Mouse (Mus musculus) intestine, embryonic 14.5 days (tissue): ENCODE measurements around the gene Shisal1. TPM values are rescaled to one million over a fixed set of nuclear protein-coding genes. Genes with fewer than 3 reads are reported as not detected.

Experiments
- ATAC-seq: fragments of 200-750 bp; cut with Nextera tagmentation; replicated peaks from 2 replicates; pipeline ENCODE4 v1.8.0; 2017; ENCODE audit warnings: low read depth, moderate number of reproducible peaks, moderate TSS enrichment, moderate library complexity; ENCODE audit not compliant: low FRiP score, low TSS enrichment
- DNase-seq: peaks from one replicate; pipeline ENCODE4 v3.0.0-alpha.2; 2018; ENCODE audit warnings: low spot score
- H3K27ac ChIP-seq: fragments of 300-500 bp; sonication (generic); 2 replicates; pipeline ENCODE4 v1.5.1; 2014; ENCODE audit warnings: low read depth, mild to moderate bottlenecking, control low read depth
- H3K27me3 ChIP-seq: fragments of 300-500 bp; sonication (generic); replicated peaks from 2 replicates; pipeline ENCODE4 v1.6.1; 2014; ENCODE audit warnings: low read length, control low read depth; ENCODE audit not compliant: control insufficient read depth, insufficient read depth
- H3K36me3 ChIP-seq: fragments of 300-500 bp; sonication (generic); 2 replicates; pipeline ENCODE4 v1.6.1; 2014; ENCODE audit warnings: low read length, control low read depth; ENCODE audit not compliant: control insufficient read depth, insufficient read depth
- H3K4me1 ChIP-seq: fragments of 300-500 bp; sonication (generic); replicated peaks from 2 replicates; pipeline ENCODE4 v1.6.1; 2014; ENCODE audit warnings: low read length, control low read depth, mixed read lengths; ENCODE audit not compliant: control insufficient read depth, insufficient read depth
- H3K4me2 ChIP-seq: fragments of 300-500 bp; sonication (generic); 2 replicates; pipeline ENCODE4 v1.6.1; 2014; ENCODE audit warnings: low read length
- H3K4me3 ChIP-seq: fragments of 300-500 bp; sonication (generic); 2 replicates; pipeline ENCODE4 v1.5.1; 2014; ENCODE audit warnings: low read depth, low read length, control low read depth, mixed read lengths
- H3K9ac ChIP-seq: fragments of 300-500 bp; sonication (generic); 2 replicates; pipeline ENCODE4 v1.6.1; 2014; ENCODE audit warnings: mild to moderate bottlenecking, low read length
- H3K9me3 ChIP-seq: fragments of 300-500 bp; sonication (generic); 2 replicates; pipeline ENCODE4 v1.6.1; 2016; ENCODE audit warnings: low read length, control low read depth; ENCODE audit not compliant: control insufficient read depth
- WGBS: fragments of 180-500 bp; shearing (Covaris S2); extraction: QIAGEN DNeasy Blood & Tissue Kit; methylation state at CpG from one replicate; pipeline ENCODE4 v1.1.7; 2014; 5-methylcytosine and 5-hydroxymethylcytosine counted together
- polyA plus RNA-seq: library from polyadenylated mRNA; unstranded; fragments of >200 nt; fragmentation: Nextera tagmentation; extraction: Ambion mirVana; gene quantifications from 2 replicates; pipeline ENCODE4 v1.2.1, GENCODE M21; 2014

The Shisal1 gene
- 1.8 and 2.6 TPM in 2 replicates for polyA plus RNA-seq

DNA sequence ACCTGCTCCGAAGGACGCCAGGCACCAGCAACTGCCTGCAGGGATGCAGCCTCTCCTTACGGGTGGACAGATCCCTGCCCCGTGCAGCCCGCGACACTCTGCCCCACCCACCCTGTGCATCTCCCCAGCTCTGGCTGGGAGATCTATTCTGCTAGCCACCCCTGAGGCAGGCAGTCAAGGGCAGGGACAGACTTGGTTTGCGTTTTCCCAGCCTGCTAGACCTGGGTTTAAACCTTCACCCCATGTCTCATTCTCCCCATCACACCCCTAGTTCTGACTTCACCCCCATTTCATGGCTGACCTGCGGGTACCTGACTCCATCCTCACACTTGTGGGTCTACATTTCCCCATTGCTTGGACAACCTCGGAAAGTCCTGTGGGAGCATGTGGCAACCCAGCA lies at the start of gene Shisal1:
Gene Shisal1, minus strand, starts transcription at position 101 of the 400 bp plus-strand sequence.
- no peaks in the 10 kb centered on the region for H3K9me3 ChIP-seq
- no peak for ATAC-seq
- H3K27me3 ChIP-seq, result peaks cover 45% of the 10 kb centered on the region
- H3K36me3 ChIP-seq, result no peaks in the 10 kb centered on the region
- WGBS, result 16% methylated on average over 9 of the region's 9 CpGs
- peak within 1 kb of the TSS; percentile 44 for H3K9ac ChIP-seq
- H3K27ac ChIP-seq, result no peak within 1 kb of the TSS
- DNase-seq, result no peak
- peak within 1 kb of the TSS; percentile 73 for H3K4me2 ChIP-seq
- peak within 1 kb of the TSS; percentile 46 for H3K4me3 ChIP-seq
- H3K4me1 ChIP-seq, result peaks cover 17% of the 10 kb centered on the region; the same call in 1 of the 2 replicates

DNA sequence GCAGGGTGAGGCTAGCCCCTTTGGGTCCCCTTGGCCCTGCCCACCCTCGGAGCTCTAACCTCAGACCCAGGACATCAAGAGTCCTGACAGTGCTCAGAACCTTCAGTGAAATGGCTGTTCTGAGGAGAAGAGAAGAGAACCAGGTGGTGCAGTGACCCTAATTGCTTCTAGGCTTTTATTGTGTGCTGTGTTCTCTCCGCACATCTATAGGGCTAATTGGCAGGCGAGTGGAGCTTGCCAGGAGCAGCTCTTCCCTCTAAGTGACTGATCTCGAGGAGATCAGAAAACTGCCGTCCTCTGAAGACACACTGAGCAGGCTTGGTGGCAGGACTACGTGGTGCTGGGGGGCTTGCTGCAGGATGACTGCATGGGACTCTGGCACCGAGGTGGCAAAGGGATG lies 43.6 kb upstream of the Shisal1 start:
- Histone ChIP-seq H3K9ac (no peak overlapping the region), H3K9me3 (no peaks in the 10 kb centered on the region), H3K4me3 (no peak overlapping the region), H3K36me3 (no peaks in the 10 kb centered on the region), H3K4me2 (no peak overlapping the region), H3K27ac (no peak overlapping the region), H3K4me1 (no peaks in the 10 kb centered on the region), H3K27me3 (no peaks in the 10 kb centered on the region)
- ATAC-seq, result no peak
- no peak for DNase-seq
- WGBS, result 53% methylated on average over 7 of the region's 7 CpGs

DNA sequence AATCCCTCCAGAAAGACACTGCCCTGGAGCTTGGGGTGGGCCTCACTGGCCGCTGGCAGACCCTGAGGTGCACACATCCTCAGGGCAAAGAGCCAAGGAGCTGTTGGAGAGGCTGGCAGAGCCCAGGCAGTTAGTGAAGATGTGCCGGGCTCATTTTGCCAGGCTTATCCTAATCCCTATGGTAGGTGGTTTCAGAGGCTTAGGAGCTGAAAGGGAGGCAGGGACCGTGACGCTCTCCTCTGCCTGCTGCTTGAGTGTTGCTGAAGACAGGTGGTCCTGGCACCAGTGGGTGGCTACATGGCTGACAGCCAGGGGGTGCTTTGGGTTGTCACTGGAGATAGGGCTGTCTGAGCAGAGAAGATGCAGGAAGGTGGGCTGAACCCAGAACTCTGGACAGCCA lies 37.4 kb upstream of the Shisal1 start:
- H3K4me1 ChIP-seq, result no peaks in the 10 kb centered on the region
- no peak for ATAC-seq
- no peak overlapping the region for H3K27ac ChIP-seq

DNA sequence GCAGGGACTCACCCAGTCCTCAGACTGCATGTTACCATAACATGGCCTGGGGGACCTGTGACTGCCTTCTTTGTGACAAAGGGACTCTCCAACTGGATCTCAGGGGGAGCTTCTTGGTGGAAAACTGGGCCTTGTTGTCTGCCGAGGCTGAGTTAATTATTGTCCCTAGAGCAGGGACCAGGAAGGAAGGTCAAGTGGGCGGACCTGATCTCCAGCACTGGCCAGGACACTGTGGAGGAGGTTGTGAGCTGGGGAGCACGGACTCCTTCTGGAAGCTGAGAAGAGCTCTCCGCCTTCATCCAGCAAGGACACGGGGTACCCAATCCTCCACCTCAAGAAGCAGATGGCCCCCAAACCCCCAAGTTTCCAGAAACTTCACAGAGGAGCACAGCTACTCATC lies 36.7 kb upstream of the Shisal1 start:
- Histone ChIP-seq H3K4me3 (no peak overlapping the region), H3K27me3 (no peaks in the 10 kb centered on the region), H3K9ac (no peak overlapping the region), H3K36me3 (no peaks in the 10 kb centered on the region), H3K9me3 (no peaks in the 10 kb centered on the region), H3K4me1 (no peaks in the 10 kb centered on the region), H3K4me2 (no peak overlapping the region), H3K27ac (no peak overlapping the region)
- no peak for ATAC-seq
- WGBS, result 52% methylated on average over 5 of the region's 5 CpGs
- no peak for DNase-seq

More for the DNA sequence above, 37.4 kb upstream of the Shisal1 start:
- Histone ChIP-seq H3K4me3 (no peak overlapping the region), H3K27me3 (no peaks in the 10 kb centered on the region), H3K4me2 (no peak overlapping the region), H3K9ac (no peak overlapping the region), H3K9me3 (no peaks in the 10 kb centered on the region), H3K36me3 (no peaks in the 10 kb centered on the region)
- no peak for DNase-seq
- WGBS, result 70% methylated on average over 4 of the region's 4 CpGs

DNA sequence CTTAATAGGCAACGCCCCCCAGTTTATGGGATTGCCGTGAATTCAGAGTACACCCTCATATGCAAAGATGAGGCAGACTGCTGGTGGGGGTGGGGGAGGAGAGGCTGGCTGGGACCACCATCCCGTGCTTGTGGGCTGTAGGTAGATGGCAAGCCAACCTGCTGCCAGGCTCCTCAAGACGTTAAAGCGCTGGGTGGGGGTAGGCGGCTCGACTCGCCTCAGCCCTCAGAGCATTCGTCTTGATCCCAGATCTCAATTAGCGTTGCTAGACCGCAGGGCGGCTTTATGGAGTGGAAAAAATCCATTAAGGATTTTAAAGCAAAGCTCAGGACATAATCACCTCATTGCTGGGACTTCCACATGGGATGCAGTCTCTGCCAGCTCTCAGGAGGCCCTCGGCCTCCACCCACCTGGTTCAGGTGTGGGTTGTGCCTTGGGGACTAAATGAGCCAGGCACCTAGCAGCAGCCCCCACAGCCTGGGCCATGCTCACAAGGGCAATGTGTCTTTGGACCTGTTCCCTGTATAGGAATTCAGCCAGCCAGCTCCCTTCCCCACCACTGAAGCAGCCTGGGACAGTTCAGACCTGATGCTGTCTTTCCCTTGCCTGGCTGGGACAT lies 34.5 kb upstream of the Shisal1 start:
- no peak for ATAC-seq
- no peak for DNase-seq

DNA sequence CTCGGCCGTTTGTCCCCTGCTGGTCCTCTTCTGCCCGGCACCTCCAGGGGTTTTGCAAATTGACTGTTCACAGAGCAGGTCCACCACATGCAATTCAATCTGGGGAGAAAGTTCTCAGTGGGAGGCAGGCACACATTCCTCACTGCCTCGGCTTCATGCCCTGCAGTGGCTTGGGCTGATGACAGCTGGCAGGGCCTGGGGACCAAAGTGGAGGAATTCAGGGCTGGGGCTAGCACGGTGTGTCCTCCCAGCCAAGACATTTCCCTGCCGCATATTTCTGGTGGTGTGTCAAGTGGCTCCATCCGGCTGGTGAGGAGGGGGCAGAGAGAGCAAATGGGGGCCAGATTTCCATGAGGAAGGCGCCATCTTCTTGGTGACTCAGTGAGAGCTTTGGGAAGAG lies 22.5 kb upstream of the Shisal1 start:
- peaks cover 11% of the 10 kb centered on the region; the same call in 1 of the 2 replicates for H3K4me1 ChIP-seq
- no peaks in the 10 kb centered on the region for H3K9me3 ChIP-seq
- no peak overlapping the region for H3K4me2 ChIP-seq
- H3K36me3 ChIP-seq, result no peaks in the 10 kb centered on the region
- no peak overlapping the region for H3K9ac ChIP-seq
- ATAC-seq, result no peak
- no peak for DNase-seq
- WGBS, result 39% methylated on average over 8 of the region's 8 CpGs
- no peak overlapping the region for H3K4me3 ChIP-seq
- H3K27ac ChIP-seq, result no peak overlapping the region
- H3K27me3 ChIP-seq, result no peaks in the 10 kb centered on the region

More for the DNA sequence above, 34.5 kb upstream of the Shisal1 start:
- H3K9me3 ChIP-seq, result no peaks in the 10 kb centered on the region
- H3K36me3 ChIP-seq, result no peaks in the 10 kb centered on the region
- no peaks in the 10 kb centered on the region for H3K4me1 ChIP-seq
- H3K27ac ChIP-seq, result no peak overlapping the region
- no peaks in the 10 kb centered on the region for H3K27me3 ChIP-seq
- WGBS, result 70% methylated on average over 13 of the region's 13 CpGs
- no peak overlapping the region for H3K9ac ChIP-seq
- no peak overlapping the region for H3K4me3 ChIP-seq
- H3K4me2 ChIP-seq, result no peak overlapping the region

DNA sequence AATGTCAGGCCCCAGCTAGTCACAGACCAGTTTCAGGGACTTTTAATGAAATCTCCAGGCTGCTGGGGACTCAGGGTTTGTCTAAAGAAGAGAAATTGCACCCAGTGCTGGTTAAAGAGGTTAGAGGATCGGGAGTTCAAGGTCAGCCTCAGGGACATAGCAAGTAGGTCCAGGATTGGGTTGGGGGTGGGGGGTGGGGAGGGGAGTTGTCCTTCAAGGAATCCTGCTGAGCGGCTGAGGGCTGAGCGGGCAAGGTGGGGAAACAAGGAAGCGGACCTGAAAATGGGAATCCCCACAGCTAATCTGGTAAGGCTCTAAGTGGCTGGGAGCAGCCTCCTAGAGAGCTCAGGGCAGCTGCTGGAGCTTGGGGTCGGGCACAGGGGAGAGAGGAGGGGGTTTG lies 20.9 kb upstream of the Shisal1 start:
- peaks cover 11% of the 10 kb centered on the region; the same call in 1 of the 2 replicates for H3K4me1 ChIP-seq
- 65% methylated on average over 5 of the region's 5 CpGs for WGBS
- H3K27me3 ChIP-seq, result no peaks in the 10 kb centered on the region
- no peaks in the 10 kb centered on the region for H3K36me3 ChIP-seq
- no peak overlapping the region for H3K4me3 ChIP-seq
- H3K9me3 ChIP-seq, result no peaks in the 10 kb centered on the region
- no peak for DNase-seq
- no peak for ATAC-seq
- no peak overlapping the region for H3K9ac ChIP-seq
- H3K27ac ChIP-seq, result no peak overlapping the region
- no peak overlapping the region for H3K4me2 ChIP-seq

DNA sequence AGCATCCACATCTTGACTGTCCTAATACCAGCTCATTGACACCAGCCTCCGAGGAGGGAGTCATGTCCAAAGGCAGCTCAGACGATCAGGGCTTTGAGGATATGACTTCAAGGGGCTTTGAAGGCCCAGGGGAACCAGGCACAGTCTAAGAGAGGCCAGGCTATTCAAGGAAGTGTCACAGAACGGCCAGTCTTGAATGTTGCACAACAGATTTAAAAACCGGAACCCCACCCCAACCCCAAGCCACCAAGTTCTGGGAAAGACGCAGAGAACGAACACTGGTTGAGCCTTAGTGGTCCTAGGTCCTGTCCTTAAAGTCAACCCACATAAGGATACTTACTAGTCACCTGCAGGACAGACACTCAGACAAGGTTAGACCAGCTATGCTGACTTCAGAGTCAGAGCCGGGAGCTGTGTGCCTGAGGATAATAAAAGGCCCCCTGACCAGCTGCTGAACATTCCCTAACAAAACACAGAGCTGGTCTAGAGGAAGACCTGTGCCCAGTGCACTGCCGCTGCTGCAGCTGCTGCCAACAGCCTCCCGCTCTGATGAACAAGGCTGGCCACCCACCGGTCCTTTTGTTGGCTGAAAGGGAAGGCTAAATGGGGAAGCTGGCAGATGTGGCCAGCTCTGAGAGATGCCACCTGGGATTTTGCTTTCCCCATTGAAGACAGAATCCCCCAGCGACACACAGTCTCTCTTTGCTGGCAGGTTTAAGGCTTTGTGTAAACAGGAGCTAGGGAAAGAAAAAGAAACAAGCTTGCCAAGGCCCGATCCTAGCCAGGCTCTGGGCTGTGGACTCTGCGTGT lies 19.8 kb upstream of the Shisal1 start:
- H3K9me3 ChIP-seq, result no peaks in the 10 kb centered on the region
- H3K36me3 ChIP-seq, result no peaks in the 10 kb centered on the region
- no peak overlapping the region for H3K9ac ChIP-seq
- H3K4me1 ChIP-seq, result peaks cover 11% of the 10 kb centered on the region; the same call in 1 of the 2 replicates
- no peaks in the 10 kb centered on the region for H3K27me3 ChIP-seq
- H3K4me2 ChIP-seq, result no peak overlapping the region
- ATAC-seq (no peak), DNase-seq (no peak)
- WGBS, result 39% methylated on average over 13 of the region's 13 CpGs
- H3K27ac ChIP-seq, result peak overlapping the region; percentile 62; the same call in 1 of the 2 replicates
- H3K4me3 ChIP-seq, result no peak overlapping the region
